Mouse (Mus musculus) stomach, embryonic 16.5 days (tissue): ENCODE results near the gene Tle2. TPM values are rescaled to one million over a fixed set of nuclear protein-coding genes. Genes with fewer than 3 reads are reported as not detected.

ENCODE experiments used
- ATAC-seq: fragments of 200-750 bp; cut with Nextera tagmentation; 2 replicates; pipeline ENCODE4 v1.8.0; 2017; ENCODE audit warnings: moderate number of reproducible peaks, moderate TSS enrichment; ENCODE audit not compliant: insufficient read depth, low FRiP score
- H3K27ac ChIP-seq: fragments of 300-500 bp; sonication (generic); 2 replicates; pipeline ENCODE4 v1.5.1; 2014; ENCODE audit warnings: low read length
- H3K27me3 ChIP-seq: fragments of 300-500 bp; sonication (generic); 2 replicates; pipeline ENCODE4 v1.6.1; 2014; ENCODE audit warnings: low read length, control low read depth, mixed read lengths; ENCODE audit not compliant: control insufficient read depth, insufficient read depth
- H3K36me3 ChIP-seq: fragments of 300-500 bp; sonication (generic); 2 replicates; pipeline ENCODE4 v1.6.1; 2014; ENCODE audit warnings: low read length; ENCODE audit not compliant: control insufficient read depth, insufficient read depth
- H3K4me1 ChIP-seq: fragments of 300-500 bp; sonication (generic); 2 replicates; pipeline ENCODE4 v1.6.1; 2014; ENCODE audit warnings: low read length, control low read depth, mixed read lengths; ENCODE audit not compliant: control insufficient read depth, insufficient read depth
- H3K4me2 ChIP-seq: fragments of 300-500 bp; sonication (generic); 2 replicates; pipeline ENCODE4 v1.6.1; 2014; ENCODE audit warnings: low read depth, low read length, mixed read lengths
- H3K4me3 ChIP-seq: fragments of 300-500 bp; sonication (generic); replicated peaks from 2 replicates; pipeline ENCODE4 v1.5.1; 2014; ENCODE audit warnings: mild to moderate bottlenecking, low read length
- H3K9ac ChIP-seq: fragments of 300-500 bp; sonication (generic); 2 replicates; pipeline ENCODE4 v1.6.1; 2014; ENCODE audit warnings: low read length
- H3K9me3 ChIP-seq: fragments of 300-500 bp; sonication (generic); replicated peaks from 2 replicates; pipeline ENCODE4 v1.6.1; 2016; ENCODE audit warnings: low read length, control low read depth; ENCODE audit not compliant: control insufficient read depth
- WGBS: fragments of 180-500 bp; shearing (Covaris S2); extraction: QIAGEN DNeasy Blood & Tissue Kit; methylation state at CpG from one replicate; pipeline ENCODE4 v1.1.7; 2014; 5-methylcytosine and 5-hydroxymethylcytosine counted together
- polyA plus RNA-seq: library from polyadenylated mRNA; unstranded; fragments of >200 nt; fragmentation: Nextera tagmentation; extraction: Ambion mirVana; gene quantifications from 2 replicates; pipeline ENCODE4 v1.2.1, GENCODE M21; 2015

The Tle2 gene
- polyA plus RNA-seq, result 20.6 and 23.6 TPM in 2 replicates

- peak within 1 kb of the TSS; percentile 64 for H3K4me3 ChIP-seq
- peak within 1 kb of the TSS; percentile 52; the same call in 1 of the 2 replicates for H3K27ac ChIP-seq
- no peaks in the 10 kb centered on the region for H3K27me3 ChIP-seq
- H3K9ac ChIP-seq, result peak within 1 kb of the TSS; percentile 76
- H3K36me3 ChIP-seq, result no peaks in the 10 kb centered on the region
- ATAC-seq, result no peak
- peak within 1 kb of the TSS; percentile 75 for H3K4me2 ChIP-seq
- H3K4me1 ChIP-seq, result peaks cover 45% of the 10 kb centered on the region
- H3K9me3 ChIP-seq, result no peaks in the 10 kb centered on the region
- WGBS, result 20% methylated on average over 10 of the region's 10 CpGs
These were observed at the start of gene Tle2 for GRCm38 (mm10) chr10:81574081-81575056. Gene Tle2, plus strand, starts transcription at chr10:81574561.

GRCm38 (mm10) chr10:81525017-81525694 lies 49.2 kb upstream of the Tle2 start:
- no peaks in the 10 kb centered on the region for H3K9me3 ChIP-seq
- no peak overlapping the region for H3K4me2 ChIP-seq
- peaks cover 4% of the 10 kb centered on the region for H3K4me1 ChIP-seq
- H3K27me3 ChIP-seq, result no peaks in the 10 kb centered on the region
- H3K4me3 ChIP-seq, result no peak overlapping the region
- peak overlapping the region; percentile 82 for H3K27ac ChIP-seq
- H3K36me3 ChIP-seq, result 0 out of 2 replicates have a peak, but pooled peaks cover 7% of the 10 kb centered on the region
- WGBS, result 46% methylated on average over 12 of the region's 13 CpGs
- H3K9ac ChIP-seq, result peak overlapping the region; percentile 31; the same call in 1 of the 2 replicates
- ATAC-seq, result peak; percentile 41; the same call in 1 of the 2 replicates

GRCm38 (mm10) chr10:81526779-81527178 lies 47.6 kb upstream of the Tle2 start:
- peaks cover 4% of the 10 kb centered on the region for H3K4me1 ChIP-seq
- H3K27ac ChIP-seq, result no peak overlapping the region
- no peak overlapping the region for H3K4me2 ChIP-seq
- no peaks in the 10 kb centered on the region for H3K9me3 ChIP-seq
- WGBS, result 12% methylated on average over 14 of the region's 14 CpGs
- peaks cover 13% of the 10 kb centered on the region; the same call in 1 of the 2 replicates for H3K36me3 ChIP-seq
- no peaks in the 10 kb centered on the region for H3K27me3 ChIP-seq
- ATAC-seq, result peak; percentile 12; the same call in 1 of the 2 replicates
- H3K9ac ChIP-seq, result no peak overlapping the region
- no peak overlapping the region for H3K4me3 ChIP-seq

- H3K36me3 ChIP-seq, result peaks cover 12% of the 10 kb centered on the region; the same call in 1 of the 2 replicates
- H3K9ac ChIP-seq, result no peak overlapping the region
- 48% methylated on average over 16 of the region's 16 CpGs for WGBS
- no peak overlapping the region for H3K4me2 ChIP-seq
- no peak overlapping the region for H3K4me3 ChIP-seq
- H3K27ac ChIP-seq, result no peak overlapping the region
- H3K27me3 ChIP-seq, result no peaks in the 10 kb centered on the region
- H3K4me1 ChIP-seq, result no peaks in the 10 kb centered on the region
- peak; percentile 64 for ATAC-seq
- no peaks in the 10 kb centered on the region for H3K9me3 ChIP-seq
These were observed 39.5 kb upstream of the Tle2 start for GRCm38 (mm10) chr10:81534826-81535225.

- H3K27ac ChIP-seq, result no peak overlapping the region
- no peaks in the 10 kb centered on the region for H3K9me3 ChIP-seq
- H3K4me2 ChIP-seq, result no peak overlapping the region
- no peak overlapping the region for H3K4me3 ChIP-seq
- 0 out of 2 replicates have a peak, but pooled peaks cover 3% of the 10 kb centered on the region for H3K36me3 ChIP-seq
- H3K4me1 ChIP-seq, result peaks cover 7% of the 10 kb centered on the region
- 78% methylated on average over 6 of the region's 6 CpGs for WGBS
- ATAC-seq, result no peak
- H3K27me3 ChIP-seq, result no peaks in the 10 kb centered on the region
- no peak overlapping the region for H3K9ac ChIP-seq
These were observed 37.6 kb upstream of the Tle2 start for GRCm38 (mm10) chr10:81536734-81537133.

GRCm38 (mm10) chr10:81537429-81537828 lies 36.9 kb upstream of the Tle2 start:
- Histone ChIP-seq H3K27ac (no peak overlapping the region), H3K9me3 (no peaks in the 10 kb centered on the region), H3K4me2 (no peak overlapping the region), H3K4me1 (peaks cover 14% of the 10 kb centered on the region), H3K9ac (no peak overlapping the region), H3K27me3 (no peaks in the 10 kb centered on the region), H3K36me3 (0 out of 2 replicates have a peak, but pooled peaks cover 3% of the 10 kb centered on the region), H3K4me3 (no peak overlapping the region)
- WGBS, result 86% methylated on average over 2 of the region's 2 CpGs
- ATAC-seq, result no peak

- Histone ChIP-seq H3K9me3 (no peaks in the 10 kb centered on the region), H3K27me3 (no peaks in the 10 kb centered on the region), H3K36me3 (0 out of 2 replicates have a peak, but pooled peaks cover 3% of the 10 kb centered on the region), H3K9ac (no peak overlapping the region), H3K27ac (no peak overlapping the region), H3K4me1 (peaks cover 25% of the 10 kb centered on the region), H3K4me2 (no peak overlapping the region), H3K4me3 (no peak overlapping the region)
- WGBS, result 87% methylated on average over 3 of the region's 3 CpGs
- ATAC-seq, result no peak
These were observed 35.9 kb upstream of the Tle2 start for GRCm38 (mm10) chr10:81538321-81539048.

- Histone ChIP-seq H3K4me3 (no peak overlapping the region), H3K27me3 (no peaks in the 10 kb centered on the region), H3K9ac (peak overlapping the region; percentile 94), H3K4me1 (peaks cover 30% of the 10 kb centered on the region), H3K4me2 (peak overlapping the region; percentile 92; the same call in 1 of the 2 replicates), H3K36me3 (0 out of 2 replicates have a peak, but pooled peaks cover 3% of the 10 kb centered on the region), H3K27ac (peak overlapping the region; percentile 86; the same call in 1 of the 2 replicates), H3K9me3 (no peaks in the 10 kb centered on the region)
- 68% methylated on average over 5 of the region's 5 CpGs for WGBS
- ATAC-seq, result no peak
These were observed 33.0 kb upstream of the Tle2 start for GRCm38 (mm10) chr10:81541363-81541762.
